Mouse (Mus musculus) limb, embryonic 14.5 days (tissue): Measurements from ENCODE around the gene Ung. TPM values are rescaled to one million over a fixed set of nuclear protein-coding genes. Genes with fewer than 3 reads are reported as not detected.

ENCODE experiments used
- ATAC-seq: fragments of 200-750 bp; cut with Nextera tagmentation; 2 replicates; pipeline ENCODE4 v1.8.0; 2017; ENCODE audit warnings: low read depth, moderate number of reproducible peaks, moderate TSS enrichment; ENCODE audit not compliant: low FRiP score
- DNase-seq: peaks from one replicate; pipeline ENCODE4 v3.0.0-alpha.2; 2015; ENCODE audit warnings: low spot score
- H3K27ac ChIP-seq: fragments of 300-500 bp; sonication (generic); replicated peaks from 2 replicates; pipeline ENCODE4 v1.5.1; 2014; ENCODE audit warnings: low read depth, mild to moderate bottlenecking, low read length, moderate library complexity, mixed read lengths
- H3K27me3 ChIP-seq: fragments of 300-500 bp; sonication (generic); 2 replicates; pipeline ENCODE4 v1.6.1; 2014; ENCODE audit warnings: low read length, mixed read lengths; ENCODE audit not compliant: control insufficient read depth, insufficient read depth
- H3K36me3 ChIP-seq: fragments of 300-500 bp; sonication (generic); 2 replicates; pipeline ENCODE4 v1.6.1; 2014; ENCODE audit warnings: mild to moderate bottlenecking, low read length, moderate library complexity, mixed read lengths; ENCODE audit not compliant: control insufficient read depth, insufficient read depth
- H3K4me1 ChIP-seq: fragments of 300-500 bp; sonication (generic); 2 replicates; pipeline ENCODE4 v1.6.1; 2014; ENCODE audit warnings: antibody characterized with exemption, low read length, mixed read lengths; ENCODE audit not compliant: control insufficient read depth, insufficient read depth
- H3K4me2 ChIP-seq: fragments of 300-500 bp; sonication (generic); replicated peaks from 2 replicates; pipeline ENCODE4 v1.6.1; 2014; ENCODE audit warnings: low read depth, mild to moderate bottlenecking, low read length, moderate library complexity; ENCODE audit not compliant: severe bottlenecking
- H3K4me3 ChIP-seq: fragments of 300-500 bp; sonication (generic); replicated peaks from 2 replicates; pipeline ENCODE4 v1.5.1; 2014; ENCODE audit warnings: low read length
- H3K9ac ChIP-seq: fragments of 300-500 bp; sonication (generic); 2 replicates; pipeline ENCODE4 v1.6.1; 2014; ENCODE audit warnings: mild to moderate bottlenecking, low read depth, low read length, moderate library complexity; ENCODE audit not compliant: severe bottlenecking
- H3K9me3 ChIP-seq: fragments of 300-500 bp; sonication (generic); 2 replicates; pipeline ENCODE4 v1.6.1; 2016; ENCODE audit warnings: low read length; ENCODE audit not compliant: control insufficient read depth
- POLR2A ChIP-seq: fragments of 200-500 bp; IDR thresholded peaks from 2 replicates; pipeline ENCODE4 v1.8.0; 2012; ENCODE audit warnings: inconsistent platforms, mild to moderate bottlenecking, moderate library complexity, borderline replicate concordance; ENCODE audit not compliant: insufficient read depth, insufficient read length; ENCODE audit errors: extremely low read depth
- WGBS: fragments of 180-500 bp; shearing (Covaris S2); extraction: QIAGEN DNeasy Blood & Tissue Kit; methylation state at CpG from one replicate; pipeline ENCODE4 v1.1.7; 2014; 5-methylcytosine and 5-hydroxymethylcytosine counted together
- polyA plus RNA-seq, 2 experiments: library from polyadenylated mRNA; depleted of rRNA in 1 of 2; stranded (reverse) in 1 of 2; unstranded in 1 of 2; fragments of >200 nt; fragmentation: Nextera tagmentation in 1 of 2; extraction: Ambion mirVana in 1 of 2; gene quantifications; 2 replicates each; pipeline versions ENCODE4 v1.2.1 to v1.2.3; 2012 to 2014

Ung gene
- polyA plus RNA-seq, 2 experiments = 23.7 to 31.4 TPM

DNA sequence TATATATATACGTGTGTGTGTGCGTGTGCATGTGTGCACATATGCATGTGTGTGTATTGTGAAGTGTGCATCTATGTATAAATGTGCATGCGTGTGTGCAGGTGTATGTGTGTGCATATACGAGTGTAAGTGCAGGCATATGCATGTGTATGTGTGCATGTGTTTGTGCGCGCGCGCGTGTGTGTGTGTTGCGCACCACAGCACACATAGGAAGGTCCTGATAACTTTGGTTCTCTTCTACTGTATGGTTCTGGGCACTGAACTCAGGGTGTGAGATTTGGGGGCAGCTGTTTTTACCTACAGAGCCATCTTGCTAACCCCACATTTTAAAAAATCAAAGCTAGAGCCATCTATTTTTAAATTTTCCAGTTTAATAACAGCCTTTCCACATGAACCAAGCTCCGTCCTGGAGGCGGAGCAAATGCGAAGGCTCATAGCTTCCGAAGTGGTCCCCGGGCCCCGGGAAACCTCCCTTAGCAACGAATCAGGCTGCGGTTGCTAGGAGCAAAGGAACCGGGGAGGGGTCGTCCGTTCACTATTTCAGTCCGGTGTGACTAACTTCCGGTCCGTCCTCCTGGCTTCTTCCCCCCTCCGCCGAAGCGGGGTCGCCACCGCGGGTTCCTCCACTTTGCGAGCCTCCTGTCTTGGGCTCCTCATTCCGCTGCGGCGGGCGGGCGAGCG, 30.3 kb upstream of the Ung start:
- no peak for TF ChIP-seq POLR2A
- peaks cover 12% of the 10 kb centered on the region; the same call in 1 of the 2 replicates for H3K36me3 ChIP-seq
- ATAC-seq = peak; percentile 94
- peak overlapping the region; percentile 89 for H3K4me2 ChIP-seq
- H3K4me3 ChIP-seq = peak overlapping the region; percentile 87
- H3K4me1 ChIP-seq = peaks cover 7% of the 10 kb centered on the region
- H3K27ac ChIP-seq = peak overlapping the region; percentile 61; the same call in 1 of the 2 replicates
- DNase-seq = peak; percentile 96
- no peaks in the 10 kb centered on the region for H3K9me3 ChIP-seq
- 8% methylated on average over 34 of the region's 37 CpGs for WGBS
- H3K27me3 ChIP-seq = no peaks in the 10 kb centered on the region
- H3K9ac ChIP-seq = peak overlapping the region; percentile 92

DNA sequence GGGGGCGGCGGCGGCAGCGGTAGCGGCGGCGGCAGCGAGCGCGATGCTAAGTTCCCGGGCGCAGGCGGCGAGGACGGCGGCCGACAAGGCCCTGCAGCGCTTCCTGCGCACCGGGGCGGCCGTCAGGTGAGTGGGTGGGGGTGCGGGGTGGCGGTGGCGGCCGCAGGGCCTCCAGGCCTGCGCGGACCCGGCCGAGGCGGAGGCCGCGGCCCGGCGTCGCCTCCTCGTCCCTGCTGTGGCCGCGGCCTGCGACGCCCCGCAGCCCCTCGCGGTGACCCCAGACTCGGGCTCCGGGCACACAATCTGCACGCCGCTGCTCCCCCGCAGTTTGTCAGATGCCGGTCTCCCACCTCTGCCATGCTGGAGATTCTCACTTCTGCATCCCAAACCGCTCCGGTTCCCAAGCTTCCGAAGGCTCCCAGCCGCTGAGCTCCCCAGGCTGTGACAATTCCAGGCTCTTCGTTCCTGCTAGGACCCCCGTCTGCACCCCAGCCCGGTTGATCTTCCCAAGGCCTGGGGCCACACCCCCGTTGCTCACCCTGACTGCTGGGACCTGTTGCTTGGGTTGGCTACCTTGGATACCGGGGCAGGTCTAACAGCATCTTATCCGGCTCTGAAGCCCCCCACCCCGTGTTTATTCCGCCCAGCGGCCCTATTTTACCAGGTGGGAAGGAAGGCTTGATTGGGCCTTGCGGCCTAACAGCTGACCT, 29.6 kb upstream of the Ung start:
- Histone ChIP-seq H3K27me3 (no peaks in the 10 kb centered on the region), H3K36me3 (peaks cover 13% of the 10 kb centered on the region), H3K4me1 (peaks cover 7% of the 10 kb centered on the region), H3K27ac (peak overlapping the region; percentile 61; the same call in 1 of the 2 replicates), H3K9me3 (no peaks in the 10 kb centered on the region), H3K4me3 (peak overlapping the region; percentile 87), H3K9ac (peak overlapping the region; percentile 92), H3K4me2 (peak overlapping the region; percentile 89)
- ATAC-seq (peak; percentile 64), DNase-seq (no peak)
- WGBS = 6% methylated on average over 31 of the region's 64 CpGs
- TF ChIP-seq POLR2A = no peak

DNA sequence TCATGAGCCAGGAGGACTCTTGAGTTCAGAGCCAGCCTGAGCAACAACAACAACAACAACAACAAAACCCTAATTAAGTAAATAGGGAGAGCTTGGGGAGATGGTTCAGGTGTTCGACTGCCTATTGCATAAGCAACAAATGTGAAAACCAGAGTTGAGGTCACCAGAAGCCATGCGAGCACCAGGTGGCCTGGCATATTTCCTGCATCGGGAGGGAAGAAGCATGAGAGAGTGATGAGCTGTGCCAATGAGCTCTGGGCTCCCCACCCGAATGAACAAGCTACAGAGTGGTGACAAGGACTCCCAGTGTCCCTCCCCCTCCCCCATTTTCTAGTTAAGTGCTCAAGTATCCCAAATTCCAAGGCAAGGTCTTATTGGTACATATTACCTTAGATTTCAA, 28.3 kb upstream of the Ung start:
- Histone ChIP-seq H3K4me3 (no peak overlapping the region), H3K4me2 (no peak overlapping the region), H3K27me3 (no peaks in the 10 kb centered on the region), H3K4me1 (peaks cover 7% of the 10 kb centered on the region), H3K27ac (no peak overlapping the region), H3K9ac (no peak overlapping the region), H3K36me3 (peaks cover 26% of the 10 kb centered on the region), H3K9me3 (no peaks in the 10 kb centered on the region)
- DNase-seq (no peak), ATAC-seq (no peak)
- no peak for TF ChIP-seq POLR2A
- WGBS = 94% methylated on average over 4 of the region's 4 CpGs

DNA sequence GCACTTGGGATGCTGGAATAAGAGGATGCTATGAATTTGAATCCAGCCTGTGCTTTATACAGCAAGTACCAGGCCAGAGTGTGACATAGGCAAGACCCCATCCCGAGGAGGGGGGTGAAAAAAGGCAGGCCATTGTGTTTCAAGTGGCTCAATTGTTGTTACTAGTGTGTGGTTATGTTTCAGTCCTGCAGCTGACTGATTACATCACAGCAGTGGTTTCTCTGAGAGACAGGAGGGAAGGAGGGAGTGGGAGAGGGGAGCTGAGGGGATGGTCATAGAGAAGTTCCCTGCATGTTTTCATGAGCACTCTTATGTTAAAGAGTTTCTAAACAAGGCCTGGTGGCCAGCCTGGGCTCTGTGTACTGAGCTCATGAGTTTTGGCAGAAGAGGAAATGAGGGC, 27.4 kb upstream of the Ung start:
- H3K4me1 ChIP-seq = peaks cover 7% of the 10 kb centered on the region
- no peak for DNase-seq
- no peak overlapping the region for H3K27ac ChIP-seq
- no peak overlapping the region for H3K9ac ChIP-seq
- peaks cover 33% of the 10 kb centered on the region for H3K36me3 ChIP-seq
- H3K4me3 ChIP-seq = no peak overlapping the region
- WGBS = 85% methylated on average over 1 of the region's 1 CpGs
- no peak overlapping the region for H3K4me2 ChIP-seq
- no peaks in the 10 kb centered on the region for H3K9me3 ChIP-seq
- TF ChIP-seq POLR2A = no peak
- ATAC-seq = no peak
- H3K27me3 ChIP-seq = no peaks in the 10 kb centered on the region

DNA sequence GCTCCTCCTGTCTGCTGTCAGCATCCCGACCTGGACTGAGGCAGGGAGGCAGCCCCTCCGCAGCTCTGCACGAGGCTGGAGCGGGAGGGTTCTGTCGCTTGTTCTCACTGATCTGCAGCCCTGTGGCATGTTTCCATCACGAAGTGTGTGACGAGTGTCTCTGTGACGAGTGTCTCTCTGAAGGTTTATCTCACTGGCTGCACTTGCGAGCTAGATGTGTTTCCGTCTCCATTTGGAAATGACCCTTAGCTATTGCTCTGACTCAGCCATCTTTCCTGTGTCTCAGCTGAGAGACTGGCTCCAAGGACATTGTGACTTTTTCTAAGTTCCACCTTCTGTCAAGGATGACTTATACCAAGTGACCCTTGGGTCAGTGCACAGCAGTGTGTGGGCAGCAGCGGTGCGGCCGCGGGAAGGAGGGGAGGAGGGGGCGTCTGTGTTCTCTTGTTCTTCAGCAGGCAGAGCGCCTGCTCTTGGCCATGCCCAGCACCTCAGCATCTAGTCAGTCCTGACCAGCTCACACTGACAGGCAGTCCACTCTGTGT, 23.7 kb upstream of the Ung start:
- Histone ChIP-seq H3K4me3 (no peak overlapping the region), H3K27ac (no peak overlapping the region), H3K27me3 (no peaks in the 10 kb centered on the region), H3K9me3 (no peaks in the 10 kb centered on the region), H3K4me1 (no peaks in the 10 kb centered on the region; the same call in 1 of the 2 replicates), H3K36me3 (peaks cover 67% of the 10 kb centered on the region), H3K9ac (no peak overlapping the region), H3K4me2 (no peak overlapping the region)
- 79% methylated on average over 16 of the region's 16 CpGs for WGBS
- DNase-seq = no peak
- no peak for TF ChIP-seq POLR2A
- no peak for ATAC-seq
